Mouse (Mus musculus): Measurements from ENCODE around the gene Cdk20. TPM values are rescaled to one million over a fixed set of nuclear protein-coding genes. Genes with fewer than 3 reads are reported as not detected.

The Cdk20 gene
- polyA plus RNA-seq, 1 experiment from 2014 or later: 10.8 TPM

DNA sequence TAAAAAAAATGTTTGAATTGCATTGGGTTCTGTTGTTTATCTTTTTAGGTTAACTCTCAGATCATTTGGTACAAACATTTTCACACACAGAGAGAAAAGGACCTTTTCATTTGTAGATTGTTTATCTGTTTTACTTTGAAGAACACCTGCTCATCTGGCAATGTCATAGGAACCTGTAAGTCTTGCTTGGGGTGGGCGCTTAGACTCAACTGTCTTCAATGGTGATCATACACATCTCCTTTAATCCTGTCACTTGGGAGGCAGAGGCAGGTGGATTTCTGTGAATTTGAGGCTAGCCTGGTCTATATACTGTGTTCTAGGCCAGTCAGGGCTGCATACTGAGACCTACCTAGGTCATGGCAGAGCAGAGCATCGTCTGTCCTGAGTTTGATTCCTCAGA is 16.5 kb upstream of the Cdk20 start:
- Histone ChIP-seq H3K4me1 (ENCODE audit: control insufficient read depth, insufficient read depth, low read length) (no peaks in the 10 kb centered on the region), H3K9ac (ENCODE audit: low read length) (no peak overlapping the region), H3K27ac (replicated peaks; ENCODE audit: low read depth, low read length) (no peak overlapping the region), H3K4me2 (ENCODE audit: low read depth, severe bottlenecking) (no peak overlapping the region), H3K27me3 (ENCODE audit: control insufficient read depth, insufficient read depth, low read length) (no peaks in the 10 kb centered on the region), H3K36me3 (ENCODE audit: control insufficient read depth, insufficient read depth, low read length) (no peaks in the 10 kb centered on the region), H3K4me3 (ENCODE audit: low read depth, low read length) (no peak overlapping the region), H3K9me3 (ENCODE audit: control insufficient read depth, low read length) (no peaks in the 10 kb centered on the region)
- no peak for ATAC-seq (ENCODE audit: insufficient number of reproducible peaks, low FRiP score, low TSS enrichment, low read depth)
- 88% methylated on average over 2 of the region's 2 CpGs for WGBS
- no peak for DNase-seq (ENCODE audit: low spot score)

- Histone ChIP-seq H3K4me2 (ENCODE audit: low read depth, severe bottlenecking) (no peak overlapping the region), H3K36me3 (ENCODE audit: control insufficient read depth, insufficient read depth, low read length) (no peaks in the 10 kb centered on the region), H3K4me1 (ENCODE audit: control insufficient read depth, insufficient read depth, low read length) (no peaks in the 10 kb centered on the region), H3K27me3 (ENCODE audit: control insufficient read depth, insufficient read depth, low read length) (no peaks in the 10 kb centered on the region), H3K27ac (replicated peaks; ENCODE audit: low read depth, low read length) (no peak overlapping the region), H3K4me3 (ENCODE audit: low read depth, low read length) (no peak overlapping the region), H3K9ac (ENCODE audit: low read length) (no peak overlapping the region), H3K9me3 (ENCODE audit: control insufficient read depth, low read length) (no peaks in the 10 kb centered on the region)
- 69% methylated on average over 5 of the region's 5 CpGs for WGBS
- DNase-seq (ENCODE audit: low spot score) (no peak), ATAC-seq (ENCODE audit: insufficient number of reproducible peaks, low FRiP score, low TSS enrichment, low read depth) (no peak)
Observed at GRCm38 (mm10) chr13:64416955-64417601, 15.0 kb upstream of the Cdk20 start.

GRCm38 (mm10) chr13:64420847-64421246 is 11.3 kb upstream of the Cdk20 start:
- no peaks in the 10 kb centered on the region for H3K4me1 ChIP-seq (ENCODE audit: control insufficient read depth, insufficient read depth, low read length)
- no peaks in the 10 kb centered on the region for H3K36me3 ChIP-seq (ENCODE audit: control insufficient read depth, insufficient read depth, low read length)
- no peak overlapping the region for H3K9ac ChIP-seq (ENCODE audit: low read length)
- no peaks in the 10 kb centered on the region for H3K27me3 ChIP-seq (ENCODE audit: control insufficient read depth, insufficient read depth, low read length)
- ATAC-seq (ENCODE audit: insufficient number of reproducible peaks, low FRiP score, low TSS enrichment, low read depth): no peak
- no peaks in the 10 kb centered on the region for H3K9me3 ChIP-seq (ENCODE audit: control insufficient read depth, low read length)
- 79% methylated on average over 1 of the region's 1 CpGs for WGBS
- no peak overlapping the region for H3K4me3 ChIP-seq (ENCODE audit: low read depth, low read length)
- H3K4me2 ChIP-seq (ENCODE audit: low read depth, severe bottlenecking): no peak overlapping the region
- DNase-seq (ENCODE audit: low spot score): no peak
- no peak overlapping the region for H3K27ac ChIP-seq (replicated peaks; ENCODE audit: low read depth, low read length)

- Histone ChIP-seq H3K9me3 (ENCODE audit: control insufficient read depth, low read length) (no peaks in the 10 kb centered on the region), H3K4me2 (ENCODE audit: low read depth, severe bottlenecking) (no peak overlapping the region), H3K4me3 (ENCODE audit: low read depth, low read length) (no peak overlapping the region), H3K27me3 (ENCODE audit: control insufficient read depth, insufficient read depth, low read length) (no peaks in the 10 kb centered on the region), H3K36me3 (ENCODE audit: control insufficient read depth, insufficient read depth, low read length) (no peaks in the 10 kb centered on the region), H3K9ac (ENCODE audit: low read length) (no peak overlapping the region), H3K4me1 (ENCODE audit: control insufficient read depth, insufficient read depth, low read length) (no peaks in the 10 kb centered on the region), H3K27ac (replicated peaks; ENCODE audit: low read depth, low read length) (no peak overlapping the region)
- ATAC-seq (ENCODE audit: insufficient number of reproducible peaks, low FRiP score, low TSS enrichment, low read depth) (no peak), DNase-seq (ENCODE audit: low spot score) (no peak)
- WGBS: 51% methylated on average over 3 of the region's 3 CpGs
Observed at GRCm38 (mm10) chr13:64421386-64421785, 10.7 kb upstream of the Cdk20 start.

DNA sequence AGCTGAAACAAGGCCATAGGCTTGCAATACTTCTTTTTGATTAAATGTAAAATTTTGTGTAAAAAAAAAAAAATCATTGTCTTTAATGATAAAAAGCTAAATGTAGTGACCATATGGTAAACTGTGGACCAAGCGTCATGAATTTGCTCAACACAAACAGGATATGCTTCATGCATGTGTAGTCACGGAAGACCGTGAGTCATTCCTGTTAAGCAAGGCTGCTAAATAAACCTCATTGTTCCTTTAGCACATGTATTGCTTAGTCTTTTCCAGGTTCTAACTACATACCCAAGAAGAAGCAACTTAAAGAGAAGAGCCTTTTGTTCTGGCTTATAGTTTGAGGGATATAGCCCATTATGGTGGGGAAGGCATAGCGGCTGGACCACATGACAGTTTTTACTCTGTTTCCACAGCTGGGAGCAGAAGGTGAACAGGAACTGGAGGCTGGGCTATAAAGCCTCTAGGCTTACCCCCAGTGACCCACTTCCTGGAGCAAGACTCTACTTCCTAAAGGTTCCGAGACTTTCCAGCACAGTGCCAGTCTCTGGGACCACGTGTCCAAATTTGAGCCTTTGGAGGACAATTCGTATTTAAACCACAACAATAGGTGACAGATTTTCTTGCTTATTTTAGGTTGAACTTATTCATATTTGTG is 10.0 kb upstream of the Cdk20 start:
- H3K4me3 ChIP-seq (ENCODE audit: low read depth, low read length): no peak overlapping the region
- 83% methylated on average over 7 of the region's 7 CpGs for WGBS
- H3K4me2 ChIP-seq (ENCODE audit: low read depth, severe bottlenecking): no peak overlapping the region
- no peak overlapping the region for H3K27ac ChIP-seq (replicated peaks; ENCODE audit: low read depth, low read length)
- DNase-seq (ENCODE audit: low spot score) (no peak), ATAC-seq (ENCODE audit: insufficient number of reproducible peaks, low FRiP score, low TSS enrichment, low read depth) (no peak)
- no peaks in the 10 kb centered on the region for H3K4me1 ChIP-seq (ENCODE audit: control insufficient read depth, insufficient read depth, low read length)
- no peak overlapping the region for H3K9ac ChIP-seq (ENCODE audit: low read length)
- no peaks in the 10 kb centered on the region for H3K36me3 ChIP-seq (ENCODE audit: control insufficient read depth, insufficient read depth, low read length)
- H3K9me3 ChIP-seq (ENCODE audit: control insufficient read depth, low read length): no peaks in the 10 kb centered on the region
- H3K27me3 ChIP-seq (ENCODE audit: control insufficient read depth, insufficient read depth, low read length): no peaks in the 10 kb centered on the region

GRCm38 (mm10) chr13:64422607-64422957 is 9.5 kb upstream of the Cdk20 start:
- Histone ChIP-seq H3K4me2 (ENCODE audit: low read depth, severe bottlenecking) (no peak overlapping the region), H3K4me3 (ENCODE audit: low read depth, low read length) (no peak overlapping the region), H3K36me3 (ENCODE audit: control insufficient read depth, insufficient read depth, low read length) (no peaks in the 10 kb centered on the region), H3K4me1 (ENCODE audit: control insufficient read depth, insufficient read depth, low read length) (no peaks in the 10 kb centered on the region), H3K27me3 (ENCODE audit: control insufficient read depth, insufficient read depth, low read length) (no peaks in the 10 kb centered on the region), H3K9me3 (ENCODE audit: control insufficient read depth, low read length) (no peaks in the 10 kb centered on the region), H3K9ac (ENCODE audit: low read length) (no peak overlapping the region), H3K27ac (replicated peaks; ENCODE audit: low read depth, low read length) (no peak overlapping the region)
- no peak for ATAC-seq (ENCODE audit: insufficient number of reproducible peaks, low FRiP score, low TSS enrichment, low read depth)
- 86% methylated on average over 6 of the region's 6 CpGs for WGBS
- no peak for DNase-seq (ENCODE audit: low spot score)

DNA sequence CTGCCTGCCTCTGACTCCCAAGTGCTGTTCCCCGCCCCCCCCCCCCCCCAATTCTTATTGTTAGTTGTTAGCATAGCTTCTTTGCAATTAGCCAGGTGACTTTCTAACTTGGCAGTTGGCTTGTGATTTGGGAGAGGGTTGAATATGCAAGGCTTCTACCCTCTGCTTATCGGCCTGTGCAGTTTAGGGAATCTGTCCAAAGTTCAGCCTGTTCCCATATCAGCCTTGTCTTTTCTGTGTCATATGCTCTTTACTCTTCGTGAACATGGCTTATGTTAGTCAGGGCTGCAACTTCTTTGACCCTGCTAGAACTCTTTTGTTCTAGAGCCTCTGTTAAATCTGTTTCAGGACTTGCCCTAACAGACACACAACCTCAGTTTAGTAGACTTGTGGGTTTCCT is 7.8 kb upstream of the Cdk20 start:
- no peaks in the 10 kb centered on the region for H3K4me1 ChIP-seq (ENCODE audit: control insufficient read depth, insufficient read depth, low read length)
- WGBS: 87% methylated on average over 2 of the region's 3 CpGs
- no peak overlapping the region for H3K4me2 ChIP-seq (ENCODE audit: low read depth, severe bottlenecking)
- H3K27ac ChIP-seq (replicated peaks; ENCODE audit: low read depth, low read length): no peak overlapping the region
- no peaks in the 10 kb centered on the region for H3K9me3 ChIP-seq (ENCODE audit: control insufficient read depth, low read length)
- no peak overlapping the region for H3K9ac ChIP-seq (ENCODE audit: low read length)
- H3K4me3 ChIP-seq (ENCODE audit: low read depth, low read length): no peak overlapping the region
- ATAC-seq (ENCODE audit: insufficient number of reproducible peaks, low FRiP score, low TSS enrichment, low read depth): no peak
- no peaks in the 10 kb centered on the region for H3K36me3 ChIP-seq (ENCODE audit: control insufficient read depth, insufficient read depth, low read length)
- DNase-seq (ENCODE audit: low spot score): no peak
- no peaks in the 10 kb centered on the region for H3K27me3 ChIP-seq (ENCODE audit: control insufficient read depth, insufficient read depth, low read length)

GRCm38 (mm10) chr13:64425280-64425679 is 6.8 kb upstream of the Cdk20 start:
- H3K27me3 ChIP-seq (ENCODE audit: control insufficient read depth, insufficient read depth, low read length): no peaks in the 10 kb centered on the region
- no peaks in the 10 kb centered on the region for H3K36me3 ChIP-seq (ENCODE audit: control insufficient read depth, insufficient read depth, low read length)
- 52% methylated on average over 1 of the region's 1 CpGs for WGBS
- H3K9me3 ChIP-seq (ENCODE audit: control insufficient read depth, low read length): no peaks in the 10 kb centered on the region
- H3K9ac ChIP-seq (ENCODE audit: low read length): no peak overlapping the region
- ATAC-seq (ENCODE audit: insufficient number of reproducible peaks, low FRiP score, low TSS enrichment, low read depth) (no peak), DNase-seq (ENCODE audit: low spot score) (no peak)
- H3K4me2 ChIP-seq (ENCODE audit: low read depth, severe bottlenecking): no peak overlapping the region
- H3K27ac ChIP-seq (replicated peaks; ENCODE audit: low read depth, low read length): no peak overlapping the region
- H3K4me1 ChIP-seq (ENCODE audit: control insufficient read depth, insufficient read depth, low read length): no peaks in the 10 kb centered on the region
- no peak overlapping the region for H3K4me3 ChIP-seq (ENCODE audit: low read depth, low read length)

DNA sequence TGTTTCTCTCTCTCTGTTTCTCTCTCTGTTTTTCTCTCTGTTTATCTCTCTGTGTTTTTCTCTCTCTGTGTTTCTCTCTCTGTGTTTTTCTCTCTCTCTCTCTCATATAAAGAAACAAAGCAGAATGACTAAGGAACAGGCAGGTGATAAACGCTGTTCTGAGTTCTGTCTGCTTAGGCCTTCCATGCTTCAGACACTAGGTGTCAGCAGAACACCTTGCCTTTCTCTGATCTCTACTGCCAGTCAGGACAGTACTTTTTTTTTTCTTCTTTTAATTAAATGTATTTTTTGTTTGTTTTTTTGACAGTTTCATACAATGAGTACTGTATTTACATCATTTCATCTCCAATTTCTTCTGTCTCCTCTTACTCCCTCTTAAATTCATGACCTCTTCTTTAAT is 2.8 kb upstream of the Cdk20 start:
- no peak for DNase-seq (ENCODE audit: low spot score)
- ATAC-seq (ENCODE audit: insufficient number of reproducible peaks, low FRiP score, low TSS enrichment, low read depth): no peak
- no peak overlapping the region for H3K9ac ChIP-seq (ENCODE audit: low read length)
- H3K27me3 ChIP-seq (ENCODE audit: control insufficient read depth, insufficient read depth, low read length): no peaks in the 10 kb centered on the region
- H3K4me3 ChIP-seq (ENCODE audit: low read depth, low read length): no peak overlapping the region
- 8% methylated on average over 1 of the region's 1 CpGs for WGBS
- H3K36me3 ChIP-seq (ENCODE audit: control insufficient read depth, insufficient read depth, low read length): no peaks in the 10 kb centered on the region
- H3K4me2 ChIP-seq (ENCODE audit: low read depth, severe bottlenecking): no peak overlapping the region
- no peak overlapping the region for H3K27ac ChIP-seq (replicated peaks; ENCODE audit: low read depth, low read length)
- 0 out of 2 replicates have a peak, but pooled peaks cover 2% of the 10 kb centered on the region for H3K4me1 ChIP-seq (ENCODE audit: control insufficient read depth, insufficient read depth, low read length)
- no peaks in the 10 kb centered on the region for H3K9me3 ChIP-seq (ENCODE audit: control insufficient read depth, low read length)
